Mouse (Mus musculus) forebrain, embryonic 16.5 days (tissue): ENCODE measurements around the gene Xrra1. TPM values are rescaled to one million over a fixed set of nuclear protein-coding genes. Genes with fewer than 3 reads are reported as not detected.

Source experiments
- ATAC-seq: fragments of 200-750 bp; cut with Nextera tagmentation; 2 replicates; pipeline ENCODE4 v1.8.0; 2017; ENCODE audit warnings: mild to moderate bottlenecking, moderate library complexity
- H3K27ac ChIP-seq: fragments of 300-500 bp; sonication (generic); 2 replicates; pipeline ENCODE4 v1.5.1; 2014; ENCODE audit warnings: low read length, control low read depth
- H3K27me3 ChIP-seq: fragments of 300-500 bp; sonication (generic); replicated peaks from 2 replicates; pipeline ENCODE4 v1.6.1; 2014; ENCODE audit warnings: low read length; ENCODE audit not compliant: control insufficient read depth, insufficient read depth
- H3K36me3 ChIP-seq: fragments of 300-500 bp; sonication (generic); 2 replicates; pipeline ENCODE4 v1.6.1; 2014; ENCODE audit not compliant: control insufficient read depth, insufficient read depth
- H3K4me1 ChIP-seq: fragments of 300-500 bp; sonication (generic); replicated peaks from 2 replicates; pipeline ENCODE4 v1.6.1; 2014; ENCODE audit warnings: low read length; ENCODE audit not compliant: control insufficient read depth, insufficient read depth
- H3K4me2 ChIP-seq: fragments of 300-500 bp; sonication (generic); 2 replicates; pipeline ENCODE4 v1.6.1; 2014; ENCODE audit warnings: mild to moderate bottlenecking, low read length, control low read depth
- H3K4me3 ChIP-seq: fragments of 300-500 bp; sonication (generic); replicated peaks from 2 replicates; pipeline ENCODE4 v1.5.1; 2014; ENCODE audit warnings: mild to moderate bottlenecking, low read length, control low read depth
- H3K9ac ChIP-seq: fragments of 300-500 bp; sonication (generic); replicated peaks from 2 replicates; pipeline ENCODE4 v1.6.1; 2014; ENCODE audit warnings: low read depth, low read length, control low read depth
- H3K9me3 ChIP-seq: fragments of 300-500 bp; sonication (generic); 2 replicates; pipeline ENCODE4 v1.6.1; 2016; ENCODE audit warnings: low read length; ENCODE audit not compliant: control insufficient read depth
- WGBS: fragments of 180-500 bp; shearing (Covaris S2); extraction: QIAGEN DNeasy Blood & Tissue Kit; methylation state at CpG from one replicate; pipeline ENCODE4 v1.1.7; 2014; 5-methylcytosine and 5-hydroxymethylcytosine counted together
- polyA plus RNA-seq: library from polyadenylated mRNA; unstranded; fragments of >200 nt; fragmentation: Nextera tagmentation; extraction: Ambion mirVana; gene quantifications from 2 replicates; pipeline ENCODE4 v1.2.1, GENCODE M21; 2015

The Xrra1 gene
- polyA plus RNA-seq, 1 experiment from 2014 or later, result 0.70 TPM

DNA sequence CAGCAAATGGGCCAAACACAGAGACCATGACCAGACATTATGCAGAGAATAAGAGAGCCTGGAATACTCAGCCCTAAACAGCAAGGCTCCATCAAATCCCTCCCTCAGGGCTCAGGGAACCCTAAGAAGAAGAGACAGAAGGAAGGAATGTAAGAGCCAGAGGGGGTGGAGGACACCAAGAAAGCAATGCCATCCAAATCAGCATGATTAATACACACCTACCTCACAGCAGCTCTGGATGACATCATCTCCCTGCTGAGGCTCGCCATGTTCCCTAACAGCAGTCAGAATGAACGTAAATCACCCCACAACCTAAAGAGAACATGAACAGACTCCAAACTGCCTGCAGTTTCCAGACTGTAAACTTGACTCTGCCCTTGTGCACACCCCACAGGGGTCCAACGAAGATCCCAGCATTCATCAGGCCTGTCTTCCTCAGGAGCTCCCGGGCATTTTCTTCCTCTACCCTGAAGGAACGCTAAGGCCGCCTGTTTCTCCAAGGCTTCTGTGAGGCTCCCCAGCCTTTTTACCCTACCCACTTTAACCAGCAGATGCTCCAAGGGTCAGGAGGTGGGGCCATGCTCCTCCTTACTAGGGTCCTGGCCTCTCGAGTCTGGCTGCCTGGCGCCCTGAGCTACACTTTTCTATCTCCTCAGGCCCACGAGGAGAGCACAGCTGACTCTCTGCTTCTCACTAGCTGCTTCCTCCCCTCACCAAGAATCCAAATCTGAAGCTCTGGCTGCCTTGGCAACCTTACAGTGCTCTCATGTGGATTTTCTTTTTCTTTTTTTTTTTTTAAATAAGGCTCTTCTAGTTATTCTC is 106.3 kb downstream of the Xrra1 start:
- H3K4me3 ChIP-seq, result peak overlapping the region; percentile 14
- peak overlapping the region; percentile 37 for H3K4me2 ChIP-seq
- H3K9me3 ChIP-seq, result no peaks in the 10 kb centered on the region
- H3K27ac ChIP-seq, result peak overlapping the region; percentile 93
- ATAC-seq, result peak; percentile 73
- no peaks in the 10 kb centered on the region for H3K27me3 ChIP-seq
- no peaks in the 10 kb centered on the region for H3K36me3 ChIP-seq
- H3K9ac ChIP-seq, result peak overlapping the region; percentile 57
- WGBS, result 32% methylated on average over 9 of the region's 9 CpGs
- H3K4me1 ChIP-seq, result peaks cover 46% of the 10 kb centered on the region

DNA sequence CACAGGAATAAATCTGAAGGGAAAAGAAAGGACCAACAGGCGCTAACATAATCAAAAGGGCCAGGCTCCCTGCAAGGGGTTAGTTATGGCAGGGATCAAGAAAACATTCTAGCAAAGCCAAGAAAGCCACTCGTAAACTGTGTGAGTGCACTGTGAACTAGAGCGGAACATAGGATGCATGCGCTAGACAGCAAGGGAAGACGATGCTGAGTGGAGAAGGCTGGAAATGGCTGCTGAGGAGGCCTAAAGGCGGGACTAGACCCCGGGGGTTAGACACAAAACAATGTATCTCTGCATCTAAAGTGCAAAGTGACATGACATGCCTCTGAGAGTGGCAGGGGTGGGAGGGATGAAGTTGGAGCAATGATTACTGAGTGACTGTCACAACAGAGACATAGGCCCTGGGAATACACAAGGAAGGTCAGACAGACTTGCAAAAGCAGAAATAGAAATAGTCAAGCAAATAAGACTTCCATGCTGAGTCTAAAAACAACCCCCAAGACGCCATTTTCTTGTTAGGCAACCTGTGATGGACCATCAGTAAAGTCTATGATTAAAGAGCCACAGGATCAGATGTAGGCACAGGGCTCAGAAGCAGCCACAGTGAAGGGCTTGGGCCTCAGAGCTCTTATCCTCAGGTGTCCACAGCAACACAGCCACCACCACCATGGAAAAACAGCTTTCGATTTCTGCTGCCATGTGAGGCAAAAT is 107.2 kb downstream of the Xrra1 start:
- 35% methylated on average over 9 of the region's 9 CpGs for WGBS
- Histone ChIP-seq H3K9me3 (no peaks in the 10 kb centered on the region), H3K27ac (peak overlapping the region; percentile 93), H3K4me1 (peaks cover 46% of the 10 kb centered on the region), H3K4me3 (no peak overlapping the region), H3K27me3 (no peaks in the 10 kb centered on the region), H3K9ac (0 out of 2 replicates have a peak overlapping the region, but pooled peaks have one; percentile 1), H3K36me3 (no peaks in the 10 kb centered on the region), H3K4me2 (no peak overlapping the region)
- ATAC-seq, result peak; percentile 64

Other genes starting within 250 kb of the Xrra1 start
- 0.67 and 0.76 TPM in 2 replicates for gene Tpbgl, start 232.0 kb upstream of the Xrra1 start, polyA plus RNA-seq
- 5.0 and 6.4 TPM in 2 replicates for gene Slco2b1, start 147.8 kb upstream of the Xrra1 start, polyA plus RNA-seq
- gene Olfr520, start 128.8 kb upstream of the Xrra1 start, polyA plus RNA-seq, result not detected in 2 replicates
- not detected in 2 replicates for gene Olfr521, start 95.6 kb upstream of the Xrra1 start, polyA plus RNA-seq
- gene Neu3, start 30.7 kb upstream of the Xrra1 start, polyA plus RNA-seq, result 1.6 and 1.7 TPM in 2 replicates
- gene Spcs2, start 4.3 kb downstream of the Xrra1 start, polyA plus RNA-seq, result 278 and 304 TPM in 2 replicates
- 5.5 TPM in 2 replicates for gene Rnf169, start 121.3 kb downstream of the Xrra1 start, polyA plus RNA-seq
- 0.16 and 0.30 TPM in 2 replicates for gene Chrdl2, start 147.1 kb downstream of the Xrra1 start, polyA plus RNA-seq